In genomic region chr11:82869506-82870172, GRCm38 (mm10) we compare ENCODE assay signal across 8 mouse cellular contexts. TPM values are rescaled to one million over a fixed set of nuclear protein-coding genes. Genes with fewer than 3 reads are reported as not detected.
A peak's percentile ranks its signal among the peaks of the same experiment; 100 is the strongest.
DNase-seq lines count a peak whose midpoint lies in the region; ATAC-seq and TF ChIP-seq lines count a peak whose summit lies in the region.

No protein-coding gene starts in this region.

- no peak for TF ChIP-seq POLR2A in MEL (IDR thresholded peaks at IDR 0.05; ENCODE audit: control insufficient read depth in 1 of 2, insufficient read depth in 1 of 2, low read depth in 1 of 2, low read length in 2 of 2, poor library complexity in 1 of 2)

- TF ChIP-seq RAD21 in MEL (IDR thresholded peaks at IDR 0.05; ENCODE audit: low read depth, low read length), result no peak

- H3K9ac ChIP-seq in heart, postnatal 0 days (replicated peaks; ENCODE audit: low read depth, low read length), result no peak overlapping the region
- peak overlapping the region; percentile 88 for H3K9ac ChIP-seq in MEL (ENCODE audit: control insufficient read depth, low read depth, low read length, poor library complexity, severe bottlenecking)
- peak overlapping the region; percentile 84 for H3K9ac ChIP-seq in forebrain, embryonic 13.5 days
- peak overlapping the region; percentile 96 for H3K9ac ChIP-seq in liver, embryonic 16.5 days (ENCODE audit: low read depth, low read length)

- no peaks in the 10 kb centered on the region for H3K9me3 ChIP-seq in heart, postnatal 0 days (replicated peaks; ENCODE audit: control insufficient read depth, low read length)
- no peaks in the 10 kb centered on the region for H3K9me3 ChIP-seq in MEL (replicated peaks; ENCODE audit: insufficient read depth, low read length)
- no peaks in the 10 kb centered on the region for H3K9me3 ChIP-seq in forebrain, embryonic 13.5 days (replicated peaks)
- no peaks in the 10 kb centered on the region for H3K9me3 ChIP-seq in liver, embryonic 16.5 days (replicated peaks; ENCODE audit: control insufficient read depth, low read length)

- H3K27ac ChIP-seq in heart, postnatal 0 days (ENCODE audit: low read depth), result peak overlapping the region; percentile 72; the same call in 1 of the 2 replicates
- peak overlapping the region; percentile 60 for H3K27ac ChIP-seq in MEL (ENCODE audit: control insufficient read depth, low read depth, low read length)
- H3K27ac ChIP-seq in forebrain, embryonic 13.5 days, result no peak overlapping the region
- H3K27ac ChIP-seq in liver, embryonic 16.5 days (ENCODE audit: low read length), result peak overlapping the region; percentile 93

- no peak for TF ChIP-seq EP300 in heart, postnatal 0 days (IDR thresholded peaks at IDR 0.05; ENCODE audit: low read depth)
- TF ChIP-seq EP300 in MEL (IDR thresholded peaks at IDR 0.05; ENCODE audit: low read depth in 1 of 2, low read length in 2 of 2), result no peak

- TF ChIP-seq CTCF in heart, postnatal 0 days (IDR thresholded peaks at IDR 0.05; ENCODE audit: low read depth), result no peak
- no peak for TF ChIP-seq CTCF in MEL (IDR thresholded peaks at IDR 0.05 in 2 of 3, conservative IDR thresholded peaks at IDR 0.05 in 1 of 3; ENCODE audit: control insufficient read depth in 1 of 3, insufficient read depth in 1 of 3, low read depth in 2 of 3, low read length in 3 of 3, poor library complexity in 1 of 3, severe bottlenecking in 1 of 3)

- H3K4me3 ChIP-seq in heart, postnatal 0 days (ENCODE audit: low read depth, low read length), result peak overlapping the region; percentile 91
- H3K4me3 ChIP-seq in MEL (ENCODE audit: control insufficient read depth in 1 of 2, insufficient read depth in 1 of 2, low read depth in 2 of 2, low read length in 2 of 2), result peak overlapping the region; percentile 85 to 98
- H3K4me3 ChIP-seq in forebrain, embryonic 13.5 days, result peak overlapping the region; percentile 83
- H3K4me3 ChIP-seq in liver, embryonic 16.5 days (ENCODE audit: low read depth, low read length), result peak overlapping the region; percentile 95

- peak overlapping the region; percentile 87 for H3K4me2 ChIP-seq in heart, postnatal 0 days (ENCODE audit: low read depth, low read length)
- peak overlapping the region; percentile 84 for H3K4me2 ChIP-seq in forebrain, embryonic 13.5 days
- H3K4me2 ChIP-seq in liver, embryonic 16.5 days (ENCODE audit: low read depth, low read length), result peak overlapping the region; percentile 67

- ATAC-seq in heart, postnatal 0 days (ENCODE audit: insufficient read depth, low read depth), result no peak
- no peak for ATAC-seq in forebrain, embryonic 13.5 days
- no peak for ATAC-seq in liver, embryonic 16.5 days (ENCODE audit: low read depth)

- peak; percentile 72 for DNase-seq in heart, postnatal 0 days (ENCODE audit: low spot score)
- no peak for DNase-seq in heart, adult 18-20 months
- no peak for DNase-seq in MEL (ENCODE audit: low read depth, low spot score)
- no peak for DNase-seq in adrenal gland, adult 2 months
- DNase-seq in c-Kit-positive CD71-positive TER-119-positive erythroid progenitor cells, embryonic 14.5 days (ENCODE audit: low spot score), result no peak
- no peak for DNase-seq in frontal cortex, postnatal 25 days (ENCODE audit: low spot score in 2 of 2)

- no peaks in the 10 kb centered on the region; the same call in 1 of the 2 replicates for H3K4me1 ChIP-seq in heart, postnatal 0 days (ENCODE audit: control insufficient read depth, insufficient read depth)
- peaks cover 7 to 30% of the 10 kb centered on the region in 2 experiments for H3K4me1 ChIP-seq in MEL (ENCODE audit: control insufficient read depth in 1 of 2, insufficient read depth in 2 of 2, low read length in 2 of 2)
- H3K4me1 ChIP-seq in forebrain, embryonic 13.5 days, result peaks cover 31% of the 10 kb centered on the region; the same call in 1 of the 2 replicates
- peaks cover 30% of the 10 kb centered on the region for H3K4me1 ChIP-seq in liver, embryonic 16.5 days (ENCODE audit: control insufficient read depth, low read depth, low read length)

- WGBS in heart, postnatal 0 days, result 67% methylated on average over 9 of the region's 9 CpGs
- 76% methylated on average over 9 of the region's 9 CpGs for WGBS in forebrain, embryonic 13.5 days
- WGBS in liver, embryonic 16.5 days (ENCODE audit: insufficient replicate concordance), result 35% methylated on average over 9 of the region's 9 CpGs

- H3K36me3 ChIP-seq in heart, postnatal 0 days (replicated peaks; ENCODE audit: control insufficient read depth, insufficient read depth, low read length), result no peaks in the 10 kb centered on the region
- H3K36me3 ChIP-seq in MEL (ENCODE audit: control insufficient read depth in 1 of 2, insufficient read depth in 2 of 2, low read length in 2 of 2), result peaks cover 0 to 37% of the 10 kb centered on the region in 2 experiments; a peak in 2 of 4 replicates
- no peaks in the 10 kb centered on the region for H3K36me3 ChIP-seq in forebrain, embryonic 13.5 days (ENCODE audit: poor library complexity, severe bottlenecking)
- H3K36me3 ChIP-seq in liver, embryonic 16.5 days (ENCODE audit: control insufficient read depth, insufficient read depth), result no peaks in the 10 kb centered on the region

- peaks cover 15% of the 10 kb centered on the region for H3K79me2 ChIP-seq in MEL (ENCODE audit: control insufficient read depth, insufficient read depth, low read length, poor library complexity)

- no peaks in the 10 kb centered on the region for H3K27me3 ChIP-seq in heart, postnatal 0 days (ENCODE audit: control insufficient read depth, insufficient read depth, low read length)
- H3K27me3 ChIP-seq in MEL (ENCODE audit: control insufficient read depth in 1 of 2, insufficient read depth in 2 of 2, low read length in 2 of 2), result no peaks in the 10 kb centered on the region
- H3K27me3 ChIP-seq in forebrain, embryonic 13.5 days, result no peaks in the 10 kb centered on the region
- no peaks in the 10 kb centered on the region for H3K27me3 ChIP-seq in liver, embryonic 16.5 days (ENCODE audit: control insufficient read depth, insufficient read depth, low read depth, low read length)

RNA-seq across cellular contexts. Expression of gene Rffl, which starts 1.4 kb away (rescaled TPM):
- 3.8 and 4.8 TPM in 2 replicates for total RNA-seq in heart, postnatal 0 days (2014; rRNA removed; ENCODE audit: low replicate concordance)
- 2.3 and 2.4 TPM in 2 replicates for polyA plus RNA-seq in heart, postnatal 0 days (2015; fragmentation: Nextera tagmentation; extraction: Ambion mirVana)
- 1 to 10 TPM; 3.5 to 3.6 TPM for total RNA-seq in heart, adult 18-20 months (2021)
- total RNA-seq in MEL (2012; rRNA removed), result 15.5 and 17.8 TPM in 2 replicates
- 10 to 100 TPM in 1 of 2 experiments, not detected in 1; 15.2 TPM for polyA plus RNA-seq in MEL (2012; ENCODE audit: insufficient read depth in 1 of 2, insufficient read length in 2 of 2, low read depth in 1 of 2, low replicate concordance in 2 of 2, missing spikeins in 1 of 2)
- 14.4 and 15.1 TPM in 2 replicates for polyA plus RNA-seq in forebrain, embryonic 13.5 days (2015; fragmentation: Nextera tagmentation; extraction: Ambion mirVana)
- polyA plus RNA-seq in liver, embryonic 16.5 days (2015; fragmentation: Nextera tagmentation; extraction: Ambion mirVana), result 25.8 and 26.4 TPM in 2 replicates
- total RNA-seq in adrenal gland, adult 2 months (2021), result 10 to 100 TPM in 1 of 2 experiments, 1 to 10 TPM in 1; 5.3 to 10.6 TPM
- 6.5 and 7.4 TPM in 2 replicates for polyA plus RNA-seq in adrenal gland, adult 2 months (2012; rRNA removed)

RNA-seq across cellular contexts. Expression of gene Rad51d, which starts 20.8 kb away (rescaled TPM):
- total RNA-seq in heart, postnatal 0 days (2014; rRNA removed; ENCODE audit: low replicate concordance), result 10.8 and 11.5 TPM in 2 replicates
- 9.9 and 11.8 TPM in 2 replicates for polyA plus RNA-seq in heart, postnatal 0 days (2015; fragmentation: Nextera tagmentation; extraction: Ambion mirVana)
- 10 to 100 TPM; 10.5 to 12.0 TPM for total RNA-seq in heart, adult 18-20 months (2021)
- 21.1 and 25.6 TPM in 2 replicates for total RNA-seq in MEL (2012; rRNA removed)
- polyA plus RNA-seq in MEL (2012; ENCODE audit: insufficient read depth in 1 of 2, insufficient read length in 2 of 2, low read depth in 1 of 2, low replicate concordance in 2 of 2, missing spikeins in 1 of 2), result 10 to 100 TPM in 1 of 2 experiments, not detected in 1; 30.0 TPM
- 10.9 and 12.8 TPM in 2 replicates for polyA plus RNA-seq in forebrain, embryonic 13.5 days (2015; fragmentation: Nextera tagmentation; extraction: Ambion mirVana)
- 4.1 and 4.7 TPM in 2 replicates for polyA plus RNA-seq in liver, embryonic 16.5 days (2015; fragmentation: Nextera tagmentation; extraction: Ambion mirVana)
- 10 to 100 TPM in 1 of 2 experiments, 1 to 10 TPM in 1; 9.3 to 16.7 TPM for total RNA-seq in adrenal gland, adult 2 months (2021)
- polyA plus RNA-seq in adrenal gland, adult 2 months (2012; rRNA removed), result 8.8 and 9.4 TPM in 2 replicates

RNA-seq across cellular contexts. Expression of gene Fndc8, which starts 22.3 kb away (rescaled TPM):
- total RNA-seq in heart, postnatal 0 days (2014; rRNA removed; ENCODE audit: low replicate concordance), result not detected in 2 replicates
- 0.10 and 0.12 TPM in 2 replicates for polyA plus RNA-seq in heart, postnatal 0 days (2015; fragmentation: Nextera tagmentation; extraction: Ambion mirVana)
- not detected for total RNA-seq in heart, adult 18-20 months (2021)
- total RNA-seq in MEL (2012; rRNA removed), result 0.07 and 0.15 TPM in 2 replicates
- polyA plus RNA-seq in MEL (2012; ENCODE audit: insufficient read depth in 1 of 2, insufficient read length in 2 of 2, low read depth in 1 of 2, low replicate concordance in 2 of 2, missing spikeins in 1 of 2), result under 1 TPM in 1 of 2 experiments, not detected in 1; 0.72 TPM
- polyA plus RNA-seq in forebrain, embryonic 13.5 days (2015; fragmentation: Nextera tagmentation; extraction: Ambion mirVana), result 0.22 and 0.42 TPM in 2 replicates
- 0.09 and 0.12 TPM in 2 replicates for polyA plus RNA-seq in liver, embryonic 16.5 days (2015; fragmentation: Nextera tagmentation; extraction: Ambion mirVana)
- under 1 TPM in 1 of 2 experiments, not detected in 1; 0.24 TPM for total RNA-seq in adrenal gland, adult 2 months (2021)
- polyA plus RNA-seq in adrenal gland, adult 2 months (2012; rRNA removed), result 0.24 and 0.44 TPM in 2 replicates

RNA-seq across cellular contexts. Expression of gene Nle1, which starts 38.6 kb away (rescaled TPM):
- total RNA-seq in heart, postnatal 0 days (2014; rRNA removed; ENCODE audit: low replicate concordance), result 25.9 and 28.1 TPM in 2 replicates
- 9.0 and 9.4 TPM in 2 replicates for polyA plus RNA-seq in heart, postnatal 0 days (2015; fragmentation: Nextera tagmentation; extraction: Ambion mirVana)
- total RNA-seq in heart, adult 18-20 months (2021), result 10 to 100 TPM; 11.7 to 12.4 TPM
- total RNA-seq in MEL (2012; rRNA removed), result 79.6 and 97.3 TPM in 2 replicates
- polyA plus RNA-seq in MEL (2012; ENCODE audit: insufficient read depth in 1 of 2, insufficient read length in 2 of 2, low read depth in 1 of 2, low replicate concordance in 2 of 2, missing spikeins in 1 of 2), result 100 to 1,000 TPM in 1 of 2 experiments, not detected in 1; 103 TPM
- polyA plus RNA-seq in forebrain, embryonic 13.5 days (2015; fragmentation: Nextera tagmentation; extraction: Ambion mirVana), result 28.1 and 35.9 TPM in 2 replicates
- 9.1 and 10.7 TPM in 2 replicates for polyA plus RNA-seq in liver, embryonic 16.5 days (2015; fragmentation: Nextera tagmentation; extraction: Ambion mirVana)
- total RNA-seq in adrenal gland, adult 2 months (2021), result 10 to 100 TPM; 16.6 to 17.0 TPM
- polyA plus RNA-seq in adrenal gland, adult 2 months (2012; rRNA removed), result 33.1 and 34.4 TPM in 2 replicates

RNA-seq across cellular contexts. Expression of gene Unc45b, which starts 40.7 kb away (rescaled TPM):
- total RNA-seq in heart, postnatal 0 days (2014; rRNA removed; ENCODE audit: low replicate concordance), result 200 and 239 TPM in 2 replicates
- polyA plus RNA-seq in heart, postnatal 0 days (2015; fragmentation: Nextera tagmentation; extraction: Ambion mirVana), result 153 and 167 TPM in 2 replicates
- total RNA-seq in heart, adult 18-20 months (2021), result 100 to 1,000 TPM; 185 to 201 TPM
- 0.08 TPM in 1 of 2 replicates, not detected in the other for total RNA-seq in MEL (2012; rRNA removed)
- polyA plus RNA-seq in MEL (2012; ENCODE audit: insufficient read depth in 1 of 2, insufficient read length in 2 of 2, low read depth in 1 of 2, low replicate concordance in 2 of 2, missing spikeins in 1 of 2), result under 1 TPM in 1 of 2 experiments, not detected in 1; 0.29 TPM
- polyA plus RNA-seq in forebrain, embryonic 13.5 days (2015; fragmentation: Nextera tagmentation; extraction: Ambion mirVana), result 0.25 and 0.40 TPM in 2 replicates
- polyA plus RNA-seq in liver, embryonic 16.5 days (2015; fragmentation: Nextera tagmentation; extraction: Ambion mirVana), result 1.4 and 2.4 TPM in 2 replicates
- total RNA-seq in adrenal gland, adult 2 months (2021), result 10 to 100 TPM in 1 of 2 experiments, 1 to 10 TPM in 1; 5.2 to 14.3 TPM
- polyA plus RNA-seq in adrenal gland, adult 2 months (2012; rRNA removed), result 4.6 and 5.7 TPM in 2 replicates
